Mouse (Mus musculus): Measurements from ENCODE around the gene Nenf. TPM values are rescaled to one million over a fixed set of nuclear protein-coding genes. Genes with fewer than 3 reads are reported as not detected.

The Nenf gene
- polyA plus RNA-seq, 1 experiment from 2014 or later = 83.3 TPM

DNA sequence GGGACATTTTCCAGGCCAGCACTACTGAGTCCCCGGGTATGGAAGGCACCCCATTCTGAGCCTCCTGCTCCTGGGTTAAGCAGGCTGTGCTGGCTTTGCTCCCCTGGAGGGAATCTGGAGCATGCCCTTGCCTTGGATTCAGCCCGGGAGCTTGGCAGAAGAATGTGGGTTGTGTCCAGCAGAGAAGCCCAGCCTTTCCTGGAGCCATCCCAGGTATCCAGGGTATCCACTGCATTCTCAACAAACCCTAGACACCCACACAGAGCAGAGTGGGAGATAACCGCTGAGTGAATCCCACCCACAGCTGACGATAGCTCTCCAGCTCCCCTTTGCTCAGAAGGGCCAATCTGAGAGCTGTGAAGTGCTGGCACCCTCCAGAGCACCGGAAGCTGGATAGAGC lies 21.5 kb downstream of the Nenf start:
- H3K36me3 ChIP-seq (ENCODE audit: control insufficient read depth, insufficient read depth, low read length) = no peaks in the 10 kb centered on the region
- ATAC-seq = peak; percentile 47
- H3K4me3 ChIP-seq (ENCODE audit: low read length) = no peak overlapping the region
- H3K4me1 ChIP-seq (ENCODE audit: control insufficient read depth, insufficient read depth, low read length) = no peaks in the 10 kb centered on the region
- no peaks in the 10 kb centered on the region for H3K9me3 ChIP-seq (ENCODE audit: control insufficient read depth, low read length)
- no peak overlapping the region for H3K9ac ChIP-seq (ENCODE audit: low read depth, low read length)
- H3K27ac ChIP-seq (ENCODE audit: low read length) = no peak overlapping the region
- H3K4me2 ChIP-seq (ENCODE audit: low read depth, low read length) = no peak overlapping the region
- no peaks in the 10 kb centered on the region for H3K27me3 ChIP-seq (replicated peaks; ENCODE audit: control insufficient read depth, insufficient read depth, low read length)
- 57% methylated on average over 5 of the region's 5 CpGs for WGBS

DNA sequence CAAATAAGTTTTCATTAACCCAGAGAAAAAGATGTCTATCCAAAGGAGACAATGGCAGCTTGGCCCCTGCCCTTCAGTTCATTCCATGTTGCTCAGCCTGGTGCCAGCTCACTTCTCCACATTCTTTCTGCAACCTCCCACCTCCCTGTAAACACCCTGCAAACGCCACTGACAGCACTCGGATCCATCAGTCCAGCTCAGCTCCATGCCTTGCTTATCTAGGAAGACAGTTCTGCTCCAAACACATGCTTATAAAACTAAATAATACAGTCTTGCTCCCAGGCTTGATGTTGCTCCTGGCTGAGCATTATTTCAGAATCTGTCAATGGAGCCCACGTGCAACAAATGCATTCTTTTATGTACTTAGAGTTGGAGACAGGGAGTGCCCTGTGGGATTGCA lies 22.2 kb downstream of the Nenf start:
- H3K27me3 ChIP-seq (replicated peaks; ENCODE audit: control insufficient read depth, insufficient read depth, low read length) = no peaks in the 10 kb centered on the region
- no peak overlapping the region for H3K9ac ChIP-seq (ENCODE audit: low read depth, low read length)
- H3K27ac ChIP-seq (ENCODE audit: low read length) = no peak overlapping the region
- H3K4me2 ChIP-seq (ENCODE audit: low read depth, low read length) = no peak overlapping the region
- no peaks in the 10 kb centered on the region for H3K36me3 ChIP-seq (ENCODE audit: control insufficient read depth, insufficient read depth, low read length)
- ATAC-seq = no peak
- no peaks in the 10 kb centered on the region for H3K9me3 ChIP-seq (ENCODE audit: control insufficient read depth, low read length)
- WGBS = 33% methylated on average over 3 of the region's 3 CpGs
- no peak overlapping the region for H3K4me3 ChIP-seq (ENCODE audit: low read length)
- H3K4me1 ChIP-seq (ENCODE audit: control insufficient read depth, insufficient read depth, low read length) = no peaks in the 10 kb centered on the region

DNA sequence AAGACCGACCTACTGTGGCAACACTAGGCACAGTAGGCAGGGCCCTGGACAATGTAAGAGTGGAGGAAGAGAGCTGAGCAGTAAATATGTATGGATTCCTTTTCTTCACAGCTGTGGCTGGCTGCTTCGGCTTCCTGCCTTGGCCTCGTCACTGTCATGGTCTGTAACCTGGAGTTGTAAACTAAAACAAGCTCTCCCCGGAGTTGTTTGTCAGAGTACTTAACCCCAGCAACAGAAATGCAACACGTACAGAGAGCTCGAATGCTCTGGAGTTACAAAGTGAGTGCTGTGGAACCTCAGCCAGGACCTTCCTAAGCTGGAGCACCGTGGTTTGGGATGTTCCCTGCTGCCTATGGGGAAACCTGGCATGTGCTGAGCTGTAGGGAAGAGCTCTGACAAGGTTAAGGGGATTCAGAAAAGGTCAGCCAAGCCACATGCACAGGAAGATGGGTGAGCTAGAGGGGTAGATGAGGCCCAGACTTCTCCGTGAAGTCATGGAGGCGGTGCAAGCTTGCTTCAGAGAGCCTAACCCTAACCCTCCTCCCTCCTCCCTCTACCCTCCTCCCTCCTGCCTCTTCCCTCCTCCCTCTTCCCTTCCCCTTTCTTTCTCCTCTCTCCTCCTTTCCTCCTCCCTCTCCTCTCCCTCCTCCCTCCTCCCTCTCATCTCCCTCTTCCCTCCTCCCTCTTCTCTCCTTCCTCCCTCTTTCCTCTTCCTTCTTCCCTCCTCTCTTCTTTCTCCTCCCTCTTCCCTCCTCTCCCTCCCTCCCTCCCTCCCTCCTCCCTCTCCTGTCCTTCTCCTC lies 23.8 kb downstream of the Nenf start:
- Histone ChIP-seq H3K9ac (ENCODE audit: low read depth, low read length) (no peak overlapping the region), H3K4me1 (ENCODE audit: control insufficient read depth, insufficient read depth, low read length) (no peaks in the 10 kb centered on the region), H3K27me3 (replicated peaks; ENCODE audit: control insufficient read depth, insufficient read depth, low read length) (no peaks in the 10 kb centered on the region), H3K9me3 (ENCODE audit: control insufficient read depth, low read length) (no peaks in the 10 kb centered on the region), H3K36me3 (ENCODE audit: control insufficient read depth, insufficient read depth, low read length) (no peaks in the 10 kb centered on the region), H3K27ac (ENCODE audit: low read length) (peak overlapping the region; percentile 48; the same call in 1 of the 2 replicates), H3K4me3 (ENCODE audit: low read length) (no peak overlapping the region), H3K4me2 (ENCODE audit: low read depth, low read length) (no peak overlapping the region)
- 38% methylated on average over 9 of the region's 9 CpGs for WGBS
- peak; percentile 23; the same call in 1 of the 2 replicates for ATAC-seq

DNA sequence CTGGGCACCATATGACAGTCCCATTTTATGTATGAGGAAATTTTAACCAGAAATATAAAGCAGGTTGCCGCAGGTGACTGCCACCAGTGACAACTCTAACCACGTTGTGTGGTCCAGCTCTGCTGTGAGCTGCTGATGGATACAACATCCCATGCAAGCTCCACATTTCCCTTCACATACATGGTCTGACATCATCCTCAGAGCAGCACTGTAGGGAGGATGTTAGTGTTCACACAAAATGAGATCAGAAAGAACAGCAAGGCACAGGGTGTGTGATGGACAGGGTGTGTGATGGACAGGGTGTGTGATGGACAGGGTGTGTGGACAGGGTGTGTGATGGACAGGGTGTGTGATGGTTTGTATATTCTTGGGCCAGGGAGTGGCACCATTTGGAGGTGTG lies 24.9 kb downstream of the Nenf start:
- H3K9ac ChIP-seq (ENCODE audit: low read depth, low read length) = no peak overlapping the region
- H3K4me3 ChIP-seq (ENCODE audit: low read length) = no peak overlapping the region
- no peaks in the 10 kb centered on the region for H3K27me3 ChIP-seq (replicated peaks; ENCODE audit: control insufficient read depth, insufficient read depth, low read length)
- H3K27ac ChIP-seq (ENCODE audit: low read length) = no peak overlapping the region
- no peaks in the 10 kb centered on the region for H3K4me1 ChIP-seq (ENCODE audit: control insufficient read depth, insufficient read depth, low read length)
- no peak for ATAC-seq
- WGBS = 84% methylated on average over 2 of the region's 2 CpGs
- no peaks in the 10 kb centered on the region for H3K36me3 ChIP-seq (ENCODE audit: control insufficient read depth, insufficient read depth, low read length)
- no peak overlapping the region for H3K4me2 ChIP-seq (ENCODE audit: low read depth, low read length)
- no peaks in the 10 kb centered on the region for H3K9me3 ChIP-seq (ENCODE audit: control insufficient read depth, low read length)

DNA sequence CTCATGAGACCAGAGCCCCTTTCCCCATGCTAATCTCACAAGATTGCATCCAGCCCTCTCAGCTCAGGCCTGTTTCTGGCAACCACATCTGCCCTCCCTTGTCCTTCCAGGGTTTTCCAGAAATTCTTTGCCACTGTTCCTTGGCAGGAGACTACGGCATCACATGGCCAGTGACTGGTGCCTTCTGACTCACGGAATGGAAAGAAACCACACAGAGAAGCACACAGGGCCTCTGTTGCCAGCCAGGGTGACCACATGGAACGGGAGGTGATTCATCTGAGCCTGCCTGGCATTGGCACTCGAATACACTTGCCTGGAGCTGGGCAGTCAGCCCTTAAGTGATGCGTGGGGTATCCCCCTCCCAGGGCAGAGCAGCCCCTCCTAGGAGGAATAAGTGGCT lies 25.6 kb downstream of the Nenf start:
- WGBS = 76% methylated on average over 5 of the region's 5 CpGs
- Histone ChIP-seq H3K36me3 (ENCODE audit: control insufficient read depth, insufficient read depth, low read length) (no peaks in the 10 kb centered on the region), H3K9me3 (ENCODE audit: control insufficient read depth, low read length) (no peaks in the 10 kb centered on the region), H3K4me1 (ENCODE audit: control insufficient read depth, insufficient read depth, low read length) (no peaks in the 10 kb centered on the region), H3K27ac (ENCODE audit: low read length) (no peak overlapping the region), H3K4me2 (ENCODE audit: low read depth, low read length) (no peak overlapping the region), H3K9ac (ENCODE audit: low read depth, low read length) (no peak overlapping the region), H3K27me3 (replicated peaks; ENCODE audit: control insufficient read depth, insufficient read depth, low read length) (no peaks in the 10 kb centered on the region), H3K4me3 (ENCODE audit: low read length) (no peak overlapping the region)
- no peak for ATAC-seq

DNA sequence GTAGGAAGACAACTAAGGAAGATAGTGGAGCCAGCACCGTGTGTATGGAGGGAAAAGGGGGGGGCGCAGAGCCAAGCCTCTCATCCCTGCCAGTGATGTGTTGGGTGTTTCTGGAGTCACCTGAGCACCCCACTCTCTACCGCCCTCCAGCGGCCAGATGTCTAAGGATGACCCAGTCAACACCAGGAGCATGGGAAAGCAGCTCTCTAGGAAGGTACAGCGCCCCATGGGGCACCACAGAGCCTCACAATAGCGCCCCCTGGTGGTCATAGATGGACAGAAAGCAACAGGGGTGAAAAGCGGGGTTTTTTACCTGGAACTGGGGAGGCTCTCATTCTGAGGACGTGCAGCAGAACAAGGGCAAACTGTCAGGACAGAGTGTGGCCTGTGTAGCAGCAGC lies 29.2 kb downstream of the Nenf start:
- H3K27me3 ChIP-seq (replicated peaks; ENCODE audit: control insufficient read depth, insufficient read depth, low read length) = no peaks in the 10 kb centered on the region
- peak; percentile 34; the same call in 1 of the 2 replicates for ATAC-seq
- no peak overlapping the region for H3K4me2 ChIP-seq (ENCODE audit: low read depth, low read length)
- H3K4me1 ChIP-seq (ENCODE audit: control insufficient read depth, insufficient read depth, low read length) = no peaks in the 10 kb centered on the region
- no peak overlapping the region for H3K4me3 ChIP-seq (ENCODE audit: low read length)
- H3K27ac ChIP-seq (ENCODE audit: low read length) = no peak overlapping the region
- H3K36me3 ChIP-seq (ENCODE audit: control insufficient read depth, insufficient read depth, low read length) = no peaks in the 10 kb centered on the region
- WGBS = 38% methylated on average over 8 of the region's 8 CpGs
- H3K9ac ChIP-seq (ENCODE audit: low read depth, low read length) = no peak overlapping the region
- no peaks in the 10 kb centered on the region for H3K9me3 ChIP-seq (ENCODE audit: control insufficient read depth, low read length)

DNA sequence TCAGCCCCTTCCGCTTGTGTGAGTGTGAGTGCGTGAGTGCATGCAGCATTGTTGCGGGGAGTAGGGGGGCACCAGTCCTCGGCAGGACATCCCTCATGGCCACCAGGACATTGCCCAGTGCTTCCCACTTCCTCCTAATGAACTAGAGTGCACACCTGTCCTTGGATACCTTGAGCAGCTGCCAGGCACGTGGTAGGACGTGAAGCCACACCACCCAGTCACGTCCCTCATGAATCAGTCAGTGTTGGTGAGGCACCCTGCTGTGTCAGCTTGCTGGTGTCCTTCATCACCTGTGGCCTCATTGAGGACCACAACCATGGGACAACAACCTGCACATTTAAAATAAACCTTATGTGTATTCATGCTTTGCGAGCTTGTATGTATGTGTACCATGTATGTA lies 33.5 kb downstream of the Nenf start:
- H3K36me3 ChIP-seq (ENCODE audit: control insufficient read depth, insufficient read depth, low read length) = no peaks in the 10 kb centered on the region
- no peak overlapping the region for H3K9ac ChIP-seq (ENCODE audit: low read depth, low read length)
- no peaks in the 10 kb centered on the region for H3K27me3 ChIP-seq (replicated peaks; ENCODE audit: control insufficient read depth, insufficient read depth, low read length)
- H3K27ac ChIP-seq (ENCODE audit: low read length) = no peak overlapping the region
- H3K4me3 ChIP-seq (ENCODE audit: low read length) = no peak overlapping the region
- 84% methylated on average over 8 of the region's 8 CpGs for WGBS
- ATAC-seq = no peak
- no peak overlapping the region for H3K4me2 ChIP-seq (ENCODE audit: low read depth, low read length)
- no peaks in the 10 kb centered on the region for H3K9me3 ChIP-seq (ENCODE audit: control insufficient read depth, low read length)
- peaks cover 7% of the 10 kb centered on the region; the same call in 1 of the 2 replicates for H3K4me1 ChIP-seq (ENCODE audit: control insufficient read depth, insufficient read depth, low read length)

DNA sequence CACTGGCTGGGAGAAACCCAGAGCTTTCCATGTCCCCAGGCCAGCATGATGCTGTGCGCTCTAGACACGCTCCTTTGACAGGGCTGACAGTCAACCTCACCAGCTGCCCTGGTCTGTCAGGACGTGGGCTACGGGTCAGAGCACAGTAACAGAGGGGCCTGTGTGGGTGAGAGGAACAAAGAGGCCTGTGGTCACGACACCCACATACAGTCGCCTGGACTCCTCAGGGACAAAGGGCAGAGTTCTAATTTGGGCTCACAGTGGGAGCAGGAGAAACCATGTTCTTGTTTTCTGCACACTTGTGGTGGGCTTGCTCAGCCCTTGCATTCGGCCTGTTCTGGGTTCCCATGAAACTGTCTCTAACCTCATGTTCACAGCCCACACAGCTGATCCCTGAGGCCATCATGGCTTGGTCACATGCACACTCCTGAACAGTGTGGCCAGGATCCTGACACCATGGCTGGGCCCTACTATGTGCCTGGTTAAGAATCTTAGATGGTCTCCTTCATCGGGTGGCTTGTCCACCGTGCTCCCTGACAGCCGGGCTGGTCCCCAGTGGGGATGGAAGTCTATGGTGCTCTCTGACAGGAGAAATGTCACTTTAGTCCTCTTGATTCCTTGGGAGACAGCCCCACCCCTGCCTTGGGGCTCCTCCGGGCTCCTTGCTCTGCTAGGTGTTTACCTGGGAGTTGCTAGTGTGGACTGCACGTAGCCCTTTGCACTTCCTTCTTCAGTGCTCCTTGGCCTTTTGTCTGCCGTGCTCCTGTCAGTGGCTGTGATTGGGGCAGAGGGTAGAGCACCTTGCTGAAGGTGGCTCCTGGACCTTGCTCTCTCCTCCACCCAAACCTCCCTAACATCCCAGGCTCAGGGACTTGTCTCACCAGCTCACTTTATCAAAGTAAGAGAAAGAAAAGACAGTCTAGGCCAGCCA lies 34.6 kb downstream of the Nenf start:
- Histone ChIP-seq H3K4me3 (ENCODE audit: low read length) (no peak overlapping the region), H3K4me1 (ENCODE audit: control insufficient read depth, insufficient read depth, low read length) (peaks cover 8% of the 10 kb centered on the region; the same call in 1 of the 2 replicates), H3K27me3 (replicated peaks; ENCODE audit: control insufficient read depth, insufficient read depth, low read length) (no peaks in the 10 kb centered on the region), H3K9me3 (ENCODE audit: control insufficient read depth, low read length) (no peaks in the 10 kb centered on the region), H3K9ac (ENCODE audit: low read depth, low read length) (no peak overlapping the region), H3K27ac (ENCODE audit: low read length) (peak overlapping the region; percentile 91), H3K4me2 (ENCODE audit: low read depth, low read length) (peak overlapping the region; percentile 7; the same call in 1 of the 2 replicates), H3K36me3 (ENCODE audit: control insufficient read depth, insufficient read depth, low read length) (no peaks in the 10 kb centered on the region)
- ATAC-seq = peak; percentile 98
- WGBS = 72% methylated on average over 13 of the region's 13 CpGs

DNA sequence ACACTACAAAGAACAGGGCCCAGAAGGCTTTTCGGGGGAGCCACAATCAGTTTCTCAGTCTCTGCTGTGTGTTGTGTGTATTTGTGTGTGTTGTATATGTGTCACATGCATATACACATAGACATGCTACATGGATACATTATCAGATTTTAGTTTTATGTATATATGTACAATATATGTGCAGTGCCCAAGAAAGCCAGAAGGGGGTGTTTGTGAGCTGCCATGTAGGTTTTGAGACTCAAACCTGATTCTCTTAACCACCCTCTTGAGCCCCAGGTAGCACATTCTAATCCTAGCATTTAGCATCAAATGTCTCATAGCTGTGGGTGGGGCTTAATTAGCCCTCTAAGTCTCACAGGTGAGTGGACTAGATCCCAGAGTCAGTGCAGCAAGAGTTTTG lies 35.7 kb downstream of the Nenf start:
- no peak overlapping the region for H3K4me3 ChIP-seq (ENCODE audit: low read length)

More for the DNA sequence above, 35.7 kb downstream of the Nenf start:
- no peak for ATAC-seq
- Histone ChIP-seq H3K27ac (ENCODE audit: low read length) (no peak overlapping the region), H3K36me3 (ENCODE audit: control insufficient read depth, insufficient read depth, low read length) (no peaks in the 10 kb centered on the region), H3K4me2 (ENCODE audit: low read depth, low read length) (no peak overlapping the region), H3K9me3 (ENCODE audit: control insufficient read depth, low read length) (no peaks in the 10 kb centered on the region), H3K9ac (ENCODE audit: low read depth, low read length) (no peak overlapping the region), H3K27me3 (replicated peaks; ENCODE audit: control insufficient read depth, insufficient read depth, low read length) (no peaks in the 10 kb centered on the region), H3K4me1 (ENCODE audit: control insufficient read depth, insufficient read depth, low read length) (peaks cover 13% of the 10 kb centered on the region; the same call in 1 of the 2 replicates)
- WGBS = 91% methylated on average over 1 of the region's 1 CpGs

Measured in intestine, embryonic 16.5 days (tissue).